Mouse (Mus musculus): ENCODE measurements around the gene Trp53bp2. TPM values are rescaled to one million over a fixed set of nuclear protein-coding genes. Genes with fewer than 3 reads are reported as not detected.

Trp53bp2 gene
- polyA plus RNA-seq, 1 experiment from 2014 or later: 16.0 TPM

GRCm38 (mm10) chr1:182377519-182377918, 31.5 kb upstream of the Trp53bp2 start:
- Histone ChIP-seq H3K27ac (ENCODE audit: low read length) (no peak overlapping the region), H3K36me3 (ENCODE audit: control insufficient read depth, insufficient read depth, low read length) (no peaks in the 10 kb centered on the region), H3K4me1 (ENCODE audit: control insufficient read depth, insufficient read depth, low read length) (no peaks in the 10 kb centered on the region), H3K9ac (ENCODE audit: low read depth, low read length) (no peak overlapping the region), H3K9me3 (replicated peaks; ENCODE audit: control insufficient read depth, low read length, poor library complexity, severe bottlenecking) (no peaks in the 10 kb centered on the region), H3K4me3 (ENCODE audit: low read depth, low read length) (no peak overlapping the region), H3K27me3 (ENCODE audit: control insufficient read depth, insufficient read depth, low read depth, low read length) (no peaks in the 10 kb centered on the region), H3K4me2 (ENCODE audit: low read length) (no peak overlapping the region)
- ATAC-seq: no peak
- WGBS: 83% methylated on average over 6 of the region's 6 CpGs

GRCm38 (mm10) chr1:182378205-182378835, 30.7 kb upstream of the Trp53bp2 start:
- no peaks in the 10 kb centered on the region for H3K27me3 ChIP-seq (ENCODE audit: control insufficient read depth, insufficient read depth, low read depth, low read length)
- H3K27ac ChIP-seq (ENCODE audit: low read length): no peak overlapping the region
- no peaks in the 10 kb centered on the region for H3K4me1 ChIP-seq (ENCODE audit: control insufficient read depth, insufficient read depth, low read length)
- H3K36me3 ChIP-seq (ENCODE audit: control insufficient read depth, insufficient read depth, low read length): no peaks in the 10 kb centered on the region
- no peak overlapping the region for H3K4me2 ChIP-seq (ENCODE audit: low read length)
- H3K9me3 ChIP-seq (replicated peaks; ENCODE audit: control insufficient read depth, low read length, poor library complexity, severe bottlenecking): no peaks in the 10 kb centered on the region
- H3K4me3 ChIP-seq (ENCODE audit: low read depth, low read length): no peak overlapping the region
- H3K9ac ChIP-seq (ENCODE audit: low read depth, low read length): no peak overlapping the region
- no peak for ATAC-seq
- 90% methylated on average over 11 of the region's 11 CpGs for WGBS

DNA sequence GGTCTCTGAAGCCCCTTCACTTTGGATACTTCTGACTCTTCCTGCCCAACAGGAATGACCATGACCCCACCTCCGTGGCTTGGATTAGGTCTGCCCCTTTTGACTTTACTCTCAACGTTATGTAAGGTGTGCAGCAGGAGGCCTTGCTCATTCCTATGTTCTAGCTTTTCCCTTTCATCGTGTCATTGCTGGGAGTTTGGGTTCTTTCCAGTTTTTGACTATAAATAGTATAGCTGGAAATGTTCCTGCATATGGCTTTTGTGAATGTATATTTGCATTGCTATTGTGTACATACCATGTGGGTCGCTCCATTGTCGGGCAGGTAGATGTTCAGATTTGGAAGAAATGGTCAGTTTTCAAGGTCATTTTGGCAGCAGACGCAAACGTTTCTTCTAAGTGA, 30.1 kb upstream of the Trp53bp2 start:
- H3K4me1 ChIP-seq (ENCODE audit: control insufficient read depth, insufficient read depth, low read length): no peaks in the 10 kb centered on the region
- H3K9ac ChIP-seq (ENCODE audit: low read depth, low read length): no peak overlapping the region
- no peaks in the 10 kb centered on the region for H3K9me3 ChIP-seq (replicated peaks; ENCODE audit: control insufficient read depth, low read length, poor library complexity, severe bottlenecking)
- no peak overlapping the region for H3K4me3 ChIP-seq (ENCODE audit: low read depth, low read length)
- H3K27me3 ChIP-seq (ENCODE audit: control insufficient read depth, insufficient read depth, low read depth, low read length): no peaks in the 10 kb centered on the region
- no peak overlapping the region for H3K4me2 ChIP-seq (ENCODE audit: low read length)
- H3K27ac ChIP-seq (ENCODE audit: low read length): no peak overlapping the region
- H3K36me3 ChIP-seq (ENCODE audit: control insufficient read depth, insufficient read depth, low read length): no peaks in the 10 kb centered on the region
- 87% methylated on average over 7 of the region's 7 CpGs for WGBS
- ATAC-seq: no peak

DNA sequence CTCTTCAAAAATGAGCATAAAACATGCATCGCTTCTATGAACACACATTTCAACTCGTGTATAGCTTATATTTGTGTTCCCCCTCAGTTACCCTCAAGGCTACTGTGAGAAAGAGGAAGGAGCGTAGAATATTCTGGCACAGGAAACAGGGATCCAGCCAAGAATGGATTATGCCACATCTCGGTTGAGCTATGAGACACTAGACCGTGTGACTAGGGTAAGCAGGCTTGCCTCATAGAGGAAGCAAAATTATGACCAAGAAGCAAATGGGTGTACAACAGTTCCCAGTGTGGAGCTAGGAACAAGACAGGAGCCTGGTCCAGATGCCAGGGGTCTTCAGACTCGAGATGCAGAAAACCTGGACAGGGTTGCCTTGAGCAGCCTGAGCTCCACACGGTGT, 28.3 kb upstream of the Trp53bp2 start:
- Histone ChIP-seq H3K27me3 (ENCODE audit: control insufficient read depth, insufficient read depth, low read depth, low read length) (no peaks in the 10 kb centered on the region), H3K4me2 (ENCODE audit: low read length) (no peak overlapping the region), H3K9me3 (replicated peaks; ENCODE audit: control insufficient read depth, low read length, poor library complexity, severe bottlenecking) (no peaks in the 10 kb centered on the region), H3K27ac (ENCODE audit: low read length) (no peak overlapping the region), H3K9ac (ENCODE audit: low read depth, low read length) (no peak overlapping the region), H3K4me1 (ENCODE audit: control insufficient read depth, insufficient read depth, low read length) (no peaks in the 10 kb centered on the region), H3K36me3 (ENCODE audit: control insufficient read depth, insufficient read depth, low read length) (no peaks in the 10 kb centered on the region), H3K4me3 (ENCODE audit: low read depth, low read length) (no peak overlapping the region)
- ATAC-seq: no peak
- WGBS: 91% methylated on average over 7 of the region's 7 CpGs

DNA sequence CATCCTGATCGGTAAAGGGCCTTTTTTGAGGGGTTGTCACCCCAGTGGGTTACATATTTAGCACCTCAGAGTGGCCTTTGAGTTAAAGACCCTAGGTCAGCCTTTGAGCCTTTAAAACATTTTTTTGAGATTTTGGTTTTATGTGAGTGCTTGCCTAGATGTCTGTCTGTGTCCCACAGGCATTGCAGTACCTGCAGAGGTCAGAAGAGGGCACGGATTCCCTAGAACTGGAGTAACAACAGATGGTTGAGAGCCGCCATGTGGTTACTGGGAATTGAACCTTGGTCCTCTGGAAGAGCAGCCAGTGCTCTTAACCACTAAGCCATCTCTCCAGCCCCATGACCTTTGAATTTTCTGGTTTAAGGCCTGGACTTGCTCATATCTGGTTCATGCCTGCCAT, 27.6 kb upstream of the Trp53bp2 start:
- ATAC-seq: no peak

GRCm38 (mm10) chr1:182383096-182383495, 25.9 kb upstream of the Trp53bp2 start:
- Histone ChIP-seq H3K27me3 (ENCODE audit: control insufficient read depth, insufficient read depth, low read depth, low read length) (no peaks in the 10 kb centered on the region), H3K4me3 (ENCODE audit: low read depth, low read length) (no peak overlapping the region), H3K9me3 (replicated peaks; ENCODE audit: control insufficient read depth, low read length, poor library complexity, severe bottlenecking) (no peaks in the 10 kb centered on the region), H3K36me3 (ENCODE audit: control insufficient read depth, insufficient read depth, low read length) (no peaks in the 10 kb centered on the region), H3K27ac (ENCODE audit: low read length) (no peak overlapping the region), H3K9ac (ENCODE audit: low read depth, low read length) (no peak overlapping the region), H3K4me1 (ENCODE audit: control insufficient read depth, insufficient read depth, low read length) (no peaks in the 10 kb centered on the region), H3K4me2 (ENCODE audit: low read length) (no peak overlapping the region)
- ATAC-seq: no peak
- WGBS: 17% methylated on average over 9 of the region's 9 CpGs

More for the DNA sequence above, 27.6 kb upstream of the Trp53bp2 start:
- Histone ChIP-seq H3K9ac (ENCODE audit: low read depth, low read length) (no peak overlapping the region), H3K27me3 (ENCODE audit: control insufficient read depth, insufficient read depth, low read depth, low read length) (no peaks in the 10 kb centered on the region), H3K36me3 (ENCODE audit: control insufficient read depth, insufficient read depth, low read length) (no peaks in the 10 kb centered on the region), H3K9me3 (replicated peaks; ENCODE audit: control insufficient read depth, low read length, poor library complexity, severe bottlenecking) (no peaks in the 10 kb centered on the region), H3K4me1 (ENCODE audit: control insufficient read depth, insufficient read depth, low read length) (no peaks in the 10 kb centered on the region), H3K4me3 (ENCODE audit: low read depth, low read length) (no peak overlapping the region), H3K4me2 (ENCODE audit: low read length) (no peak overlapping the region), H3K27ac (ENCODE audit: low read length) (no peak overlapping the region)
- WGBS: 81% methylated on average over 3 of the region's 3 CpGs

GRCm38 (mm10) chr1:182386449-182386848, 22.5 kb upstream of the Trp53bp2 start:
- Histone ChIP-seq H3K9ac (ENCODE audit: low read depth, low read length) (no peak overlapping the region), H3K4me2 (ENCODE audit: low read length) (no peak overlapping the region)

GRCm38 (mm10) chr1:182388729-182389128, 20.2 kb upstream of the Trp53bp2 start:
- H3K27ac ChIP-seq (ENCODE audit: low read length): no peak overlapping the region
- no peak overlapping the region for H3K4me3 ChIP-seq (ENCODE audit: low read depth, low read length)
- no peaks in the 10 kb centered on the region for H3K4me1 ChIP-seq (ENCODE audit: control insufficient read depth, insufficient read depth, low read length)
- no peak overlapping the region for H3K9ac ChIP-seq (ENCODE audit: low read depth, low read length)
- no peak overlapping the region for H3K4me2 ChIP-seq (ENCODE audit: low read length)
- no peaks in the 10 kb centered on the region for H3K9me3 ChIP-seq (replicated peaks; ENCODE audit: control insufficient read depth, low read length, poor library complexity, severe bottlenecking)
- WGBS: 46% methylated on average over 4 of the region's 4 CpGs
- ATAC-seq: no peak
- H3K36me3 ChIP-seq (ENCODE audit: control insufficient read depth, insufficient read depth, low read length): no peaks in the 10 kb centered on the region
- no peaks in the 10 kb centered on the region for H3K27me3 ChIP-seq (ENCODE audit: control insufficient read depth, insufficient read depth, low read depth, low read length)

More at GRCm38 (mm10) chr1:182386449-182386848, 22.5 kb upstream of the Trp53bp2 start:
- no peak overlapping the region for H3K4me3 ChIP-seq (ENCODE audit: low read depth, low read length)
- H3K36me3 ChIP-seq (ENCODE audit: control insufficient read depth, insufficient read depth, low read length): no peaks in the 10 kb centered on the region
- H3K9me3 ChIP-seq (replicated peaks; ENCODE audit: control insufficient read depth, low read length, poor library complexity, severe bottlenecking): no peaks in the 10 kb centered on the region
- 94% methylated on average over 8 of the region's 8 CpGs for WGBS
- no peak overlapping the region for H3K27ac ChIP-seq (ENCODE audit: low read length)
- ATAC-seq: no peak
- no peaks in the 10 kb centered on the region for H3K27me3 ChIP-seq (ENCODE audit: control insufficient read depth, insufficient read depth, low read depth, low read length)
- H3K4me1 ChIP-seq (ENCODE audit: control insufficient read depth, insufficient read depth, low read length): no peaks in the 10 kb centered on the region

DNA sequence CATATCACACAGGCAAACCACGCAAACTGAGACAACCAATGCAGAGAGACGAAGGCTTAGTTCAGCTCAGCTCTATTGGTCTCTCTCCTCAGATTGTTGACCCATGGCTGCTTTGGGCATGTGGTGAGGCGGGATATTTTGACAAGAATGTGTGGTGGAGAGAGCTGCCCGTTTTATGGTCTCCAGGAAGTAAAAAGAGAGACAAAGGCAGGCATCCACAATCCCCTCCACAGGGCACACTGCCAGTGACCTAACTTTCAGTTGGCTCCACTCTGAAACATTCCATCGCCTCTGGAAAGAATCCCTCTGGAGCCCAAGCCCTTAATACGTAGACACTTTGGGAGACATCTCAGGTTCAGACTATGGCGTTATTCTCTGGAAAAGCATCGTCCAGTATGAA, 10.8 kb upstream of the Trp53bp2 start:
- ATAC-seq: no peak

More for the DNA sequence above, 10.8 kb upstream of the Trp53bp2 start:
- no peaks in the 10 kb centered on the region for H3K36me3 ChIP-seq (ENCODE audit: control insufficient read depth, insufficient read depth, low read length)
- H3K9me3 ChIP-seq (replicated peaks; ENCODE audit: control insufficient read depth, low read length, poor library complexity, severe bottlenecking): no peaks in the 10 kb centered on the region
- H3K27me3 ChIP-seq (ENCODE audit: control insufficient read depth, insufficient read depth, low read depth, low read length): no peaks in the 10 kb centered on the region
- no peak overlapping the region for H3K4me2 ChIP-seq (ENCODE audit: low read length)
- H3K4me3 ChIP-seq (ENCODE audit: low read depth, low read length): no peak overlapping the region
- no peak overlapping the region for H3K27ac ChIP-seq (ENCODE audit: low read length)
- no peak overlapping the region for H3K9ac ChIP-seq (ENCODE audit: low read depth, low read length)
- WGBS: 66% methylated on average over 8 of the region's 8 CpGs
- no peaks in the 10 kb centered on the region for H3K4me1 ChIP-seq (ENCODE audit: control insufficient read depth, insufficient read depth, low read length)

All from midbrain, embryonic 16.5 days (tissue).